Mouse (Mus musculus) hindbrain, embryonic 11.5 days (tissue): ENCODE data around the gene Strbp. TPM values are rescaled to one million over a fixed set of nuclear protein-coding genes. Genes with fewer than 3 reads are reported as not detected.
A peak's percentile ranks its signal among the peaks of the same experiment; 100 is the strongest.

Source experiments
- ATAC-seq: fragments of 200-750 bp; cut with Nextera tagmentation; 2 replicates; pipeline ENCODE4 v1.8.0; 2017; ENCODE audit warnings: mild to moderate bottlenecking, moderate TSS enrichment, moderate library complexity; ENCODE audit not compliant: low FRiP score
- DNase-seq: peaks from one replicate; pipeline ENCODE4 v3.0.0-alpha.2; 2015; ENCODE audit warnings: low spot score
- H3K27ac ChIP-seq: fragments of 300-500 bp; sonication (generic); 2 replicates; pipeline ENCODE4 v1.5.1; 2014; ENCODE audit warnings: mild to moderate bottlenecking, low read depth, low read length
- H3K27me3 ChIP-seq: fragments of 300-500 bp; sonication (generic); 2 replicates; pipeline ENCODE4 v1.6.1; 2014; ENCODE audit warnings: mild to moderate bottlenecking, low read length, moderate library complexity, mixed read lengths; ENCODE audit not compliant: control insufficient read depth, insufficient read depth
- H3K36me3 ChIP-seq: fragments of 300-500 bp; sonication (generic); 2 replicates; pipeline ENCODE4 v1.6.1; 2014; ENCODE audit warnings: mild to moderate bottlenecking, low read length, moderate library complexity, mixed read lengths; ENCODE audit not compliant: control insufficient read depth, insufficient read depth
- H3K4me1 ChIP-seq: fragments of 300-500 bp; sonication (generic); replicated peaks from 2 replicates; pipeline ENCODE4 v1.6.1; 2014; ENCODE audit warnings: low read length, mixed read lengths; ENCODE audit not compliant: control insufficient read depth, insufficient read depth
- H3K4me2 ChIP-seq: fragments of 300-500 bp; sonication (generic); replicated peaks from 2 replicates; pipeline ENCODE4 v1.6.1; 2014; ENCODE audit warnings: mild to moderate bottlenecking, low read depth, low read length
- H3K4me3 ChIP-seq: fragments of 300-500 bp; sonication (generic); 2 replicates; pipeline ENCODE4 v1.5.1; 2014; ENCODE audit warnings: low read depth, low read length
- H3K9ac ChIP-seq: fragments of 300-500 bp; sonication (generic); 2 replicates; pipeline ENCODE4 v1.6.1; 2014; ENCODE audit warnings: low read depth, low read length
- H3K9me3 ChIP-seq: fragments of 300-500 bp; sonication (generic); 2 replicates; pipeline ENCODE4 v1.6.1; 2016; ENCODE audit warnings: low read length; ENCODE audit not compliant: control insufficient read depth
- WGBS: fragments of 180-500 bp; shearing (Covaris S2); extraction: QIAGEN DNeasy Blood & Tissue Kit; methylation state at CpG from one replicate; pipeline ENCODE4 v1.1.7; 2014; 5-methylcytosine and 5-hydroxymethylcytosine counted together
- polyA plus RNA-seq: library from polyadenylated mRNA; unstranded; fragments of >200 nt; fragmentation: Nextera tagmentation; extraction: Ambion mirVana; gene quantifications from 2 replicates; pipeline ENCODE4 v1.2.1, GENCODE M21; 2014

The Strbp gene
- polyA plus RNA-seq, 1 experiment from 2014 or later: 101 TPM

GRCm38 (mm10) chr2:37486408-37486807 is 217.3 kb downstream of the Strbp start:
- DNase-seq (no peak), ATAC-seq (no peak)
- H3K36me3 ChIP-seq: 0 out of 2 replicates have a peak, but pooled peaks cover 5% of the 10 kb centered on the region
- no peaks in the 10 kb centered on the region for H3K27me3 ChIP-seq
- H3K9ac ChIP-seq: no peak overlapping the region
- no peaks in the 10 kb centered on the region for H3K4me1 ChIP-seq
- H3K4me3 ChIP-seq: no peak overlapping the region
- no peak overlapping the region for H3K4me2 ChIP-seq
- no peak overlapping the region for H3K27ac ChIP-seq
- H3K9me3 ChIP-seq: no peaks in the 10 kb centered on the region

GRCm38 (mm10) chr2:37485370-37485769 is 218.3 kb downstream of the Strbp start:
- Histone ChIP-seq H3K4me3 (no peak overlapping the region), H3K27me3 (no peaks in the 10 kb centered on the region), H3K4me1 (no peaks in the 10 kb centered on the region), H3K4me2 (no peak overlapping the region), H3K36me3 (0 out of 2 replicates have a peak, but pooled peaks cover 5% of the 10 kb centered on the region), H3K27ac (no peak overlapping the region), H3K9me3 (no peaks in the 10 kb centered on the region), H3K9ac (no peak overlapping the region)
- peak; percentile 64 for DNase-seq
- 90% methylated on average over 1 of the region's 1 CpGs for WGBS
- no peak for ATAC-seq

DNA sequence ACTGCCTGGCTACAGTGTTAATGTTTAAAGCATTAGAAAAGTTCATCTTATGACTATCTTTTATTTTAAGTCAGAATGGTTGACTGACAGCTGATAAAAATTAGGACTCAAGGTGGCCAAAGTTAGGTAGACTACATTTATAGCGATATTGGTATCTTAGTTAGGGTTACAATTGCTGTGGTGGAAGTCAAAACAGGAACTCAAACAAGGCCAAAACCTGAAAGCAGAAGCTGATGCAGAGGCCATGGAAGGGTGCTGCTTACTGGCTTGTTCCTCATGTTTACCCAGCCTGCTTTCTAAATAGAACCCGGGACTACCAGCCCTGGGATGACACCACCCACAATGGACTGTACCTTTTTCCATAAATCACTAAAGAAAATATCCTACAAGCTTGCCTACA is 219.5 kb downstream of the Strbp start:
- Histone ChIP-seq H3K9ac (no peak overlapping the region), H3K4me3 (no peak overlapping the region), H3K4me1 (no peaks in the 10 kb centered on the region), H3K4me2 (no peak overlapping the region), H3K36me3 (0 out of 2 replicates have a peak, but pooled peaks cover 5% of the 10 kb centered on the region), H3K27me3 (no peaks in the 10 kb centered on the region), H3K27ac (no peak overlapping the region), H3K9me3 (no peaks in the 10 kb centered on the region)
- ATAC-seq (no peak), DNase-seq (no peak)
- WGBS: 89% methylated on average over 2 of the region's 2 CpGs

DNA sequence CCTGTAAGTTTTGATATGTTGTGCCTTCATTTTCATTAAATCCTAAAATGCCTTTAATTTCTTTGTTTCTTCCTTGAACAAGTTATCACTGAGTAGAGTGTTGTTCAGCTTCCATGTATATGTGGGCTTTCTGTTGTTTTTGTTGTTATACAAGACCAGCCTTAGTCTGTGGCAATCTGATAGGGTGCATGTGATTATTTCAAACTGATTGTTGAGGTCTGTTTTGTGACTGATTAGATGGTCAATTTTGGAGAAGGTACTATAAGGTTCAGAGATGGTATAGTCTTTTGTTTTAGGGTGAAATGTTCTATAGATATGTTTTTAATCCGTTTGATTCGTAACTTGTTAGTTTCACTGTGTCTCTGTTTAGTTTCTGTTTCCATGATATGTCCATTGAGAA is 223.6 kb downstream of the Strbp start:
- no peaks in the 10 kb centered on the region for H3K9me3 ChIP-seq
- H3K27ac ChIP-seq: no peak overlapping the region
- H3K4me2 ChIP-seq: no peak overlapping the region
- no peak overlapping the region for H3K9ac ChIP-seq
- no peaks in the 10 kb centered on the region for H3K27me3 ChIP-seq
- DNase-seq (no peak), ATAC-seq (no peak)
- no peaks in the 10 kb centered on the region for H3K4me1 ChIP-seq
- 90% methylated on average over 2 of the region's 2 CpGs for WGBS
- H3K36me3 ChIP-seq: 0 out of 2 replicates have a peak, but pooled peaks cover 10% of the 10 kb centered on the region
- H3K4me3 ChIP-seq: no peak overlapping the region

GRCm38 (mm10) chr2:37479559-37479958 is 224.1 kb downstream of the Strbp start:
- DNase-seq (no peak), ATAC-seq (no peak)
- Histone ChIP-seq H3K9ac (no peak overlapping the region), H3K9me3 (no peaks in the 10 kb centered on the region), H3K27me3 (no peaks in the 10 kb centered on the region), H3K4me2 (no peak overlapping the region), H3K36me3 (0 out of 2 replicates have a peak, but pooled peaks cover 7% of the 10 kb centered on the region), H3K27ac (no peak overlapping the region), H3K4me1 (no peaks in the 10 kb centered on the region), H3K4me3 (no peak overlapping the region)

GRCm38 (mm10) chr2:37466266-37466665 is 237.4 kb downstream of the Strbp start:
- ATAC-seq: no peak
- 98% methylated on average over 4 of the region's 4 CpGs for WGBS

GRCm38 (mm10) chr2:37460707-37461106 is 243.0 kb downstream of the Strbp start:
- Histone ChIP-seq H3K9me3 (no peaks in the 10 kb centered on the region), H3K4me3 (no peak overlapping the region), H3K4me1 (no peaks in the 10 kb centered on the region), H3K36me3 (no peaks in the 10 kb centered on the region), H3K27me3 (no peaks in the 10 kb centered on the region), H3K9ac (no peak overlapping the region), H3K27ac (no peak overlapping the region), H3K4me2 (no peak overlapping the region)
- 98% methylated on average over 4 of the region's 4 CpGs for WGBS
- no peak for ATAC-seq
- no peak for DNase-seq

More at GRCm38 (mm10) chr2:37466266-37466665, 237.4 kb downstream of the Strbp start:
- H3K4me2 ChIP-seq: no peak overlapping the region
- H3K27ac ChIP-seq: no peak overlapping the region
- no peak for DNase-seq
- no peaks in the 10 kb centered on the region for H3K9me3 ChIP-seq
- no peak overlapping the region for H3K4me3 ChIP-seq
- no peaks in the 10 kb centered on the region for H3K27me3 ChIP-seq
- H3K4me1 ChIP-seq: no peaks in the 10 kb centered on the region
- no peak overlapping the region for H3K9ac ChIP-seq
- no peaks in the 10 kb centered on the region for H3K36me3 ChIP-seq

DNA sequence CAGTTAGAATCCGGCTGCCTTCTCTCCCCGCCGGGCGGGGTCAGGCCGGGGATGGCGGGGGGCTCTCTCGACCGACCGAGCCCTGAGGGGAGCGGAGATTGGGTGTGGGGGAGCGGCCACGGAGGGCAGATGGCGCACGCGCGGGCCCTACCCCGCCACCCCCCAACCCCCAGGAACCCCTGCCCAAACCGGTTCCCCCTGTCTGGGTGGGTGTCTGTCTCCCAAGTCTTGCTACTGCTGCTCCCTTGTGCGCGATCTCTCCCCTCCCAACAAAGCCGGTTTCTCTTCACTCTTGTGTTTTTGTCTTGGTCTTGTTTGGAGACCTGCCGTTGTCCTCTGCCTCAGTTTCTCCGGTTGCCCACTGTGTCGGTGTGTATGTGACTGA is 251.3 kb downstream of the Strbp start:
- DNase-seq (no peak), ATAC-seq (peak; percentile 91)
- no peaks in the 10 kb centered on the region for H3K36me3 ChIP-seq
- H3K4me2 ChIP-seq: peak overlapping the region; percentile 75
- peak overlapping the region; percentile 93 for H3K4me3 ChIP-seq
- 1% methylated on average over 19 of the region's 24 CpGs for WGBS
- H3K4me1 ChIP-seq: peaks cover 3% of the 10 kb centered on the region; the same call in 1 of the 2 replicates
- peak overlapping the region; percentile 92 for H3K9ac ChIP-seq
- H3K27ac ChIP-seq: peak overlapping the region; percentile 79
- no peaks in the 10 kb centered on the region for H3K27me3 ChIP-seq
- no peaks in the 10 kb centered on the region for H3K9me3 ChIP-seq

GRCm38 (mm10) chr2:37451667-37452375 is 251.8 kb downstream of the Strbp start:
- ATAC-seq: peak; percentile 98
- H3K4me2 ChIP-seq: peak overlapping the region; percentile 75
- DNase-seq: peak; percentile 95
- peaks cover 3% of the 10 kb centered on the region; the same call in 1 of the 2 replicates for H3K4me1 ChIP-seq
- H3K9ac ChIP-seq: peak overlapping the region; percentile 92
- 12% methylated on average over 36 of the region's 44 CpGs for WGBS
- no peaks in the 10 kb centered on the region for H3K9me3 ChIP-seq
- H3K27me3 ChIP-seq: no peaks in the 10 kb centered on the region
- no peaks in the 10 kb centered on the region for H3K36me3 ChIP-seq
- H3K4me3 ChIP-seq: peak overlapping the region; percentile 93
- peak overlapping the region; percentile 79 for H3K27ac ChIP-seq
